Mouse (Mus musculus) c-Kit-positive CD71-positive TER-119-positive erythroid progenitor cells, embryonic 14.5 days (primary cell): ENCODE results near the gene Cpeb1.

ENCODE experiments used
- DNase-seq: peaks from one replicate; pipeline ENCODE4 v3.0.0-alpha.2; 2013; ENCODE audit warnings: low spot score

Cpeb1 gene

GRCm38 (mm10) chr7:81371811-81372210 lies 83.5 kb downstream of the Cpeb1 start:
- no peak for DNase-seq

GRCm38 (mm10) chr7:81369724-81370123 lies 85.5 kb downstream of the Cpeb1 start:
- DNase-seq = no peak

- DNase-seq = no peak
These were observed 87.3 kb downstream of the Cpeb1 start for GRCm38 (mm10) chr7:81367946-81368345.

- no peak for DNase-seq
These were observed 98.3 kb downstream of the Cpeb1 start for GRCm38 (mm10) chr7:81356975-81357374.

GRCm38 (mm10) chr7:81356360-81356759 lies 98.9 kb downstream of the Cpeb1 start:
- no peak for DNase-seq

- no peak for DNase-seq
These were observed 99.5 kb downstream of the Cpeb1 start for GRCm38 (mm10) chr7:81355746-81356145.

- no peak for DNase-seq
These were observed 103.4 kb downstream of the Cpeb1 start for GRCm38 (mm10) chr7:81351826-81352225.

GRCm38 (mm10) chr7:81348206-81348605 lies 107.1 kb downstream of the Cpeb1 start:
- DNase-seq = no peak

GRCm38 (mm10) chr7:81345447-81346170 lies 109.7 kb downstream of the Cpeb1 start:
- no peak for DNase-seq

- DNase-seq = peak; percentile 91
These were observed 110.5 kb downstream of the Cpeb1 start, which contains the start of gene Rps17 for GRCm38 (mm10) chr7:81344544-81345446. Gene Rps17, minus strand, starts transcription at chr7:81345254.

GRCm38 (mm10) chr7:81343831-81344230 lies 111.4 kb downstream of the Cpeb1 start:
- DNase-seq = peak; percentile 42

GRCm38 (mm10) chr7:81343316-81343715 lies 111.9 kb downstream of the Cpeb1 start:
- no peak for DNase-seq

GRCm38 (mm10) chr7:81342356-81343094 lies 112.7 kb downstream of the Cpeb1 start:
- DNase-seq = no peak

GRCm38 (mm10) chr7:81341563-81341962 lies 113.7 kb downstream of the Cpeb1 start:
- DNase-seq = no peak

GRCm38 (mm10) chr7:81339783-81340182 lies 115.5 kb downstream of the Cpeb1 start:
- DNase-seq = peak; percentile 61

- no peak for DNase-seq
These were observed 116.8 kb downstream of the Cpeb1 start for GRCm38 (mm10) chr7:81338522-81338873.

- no peak for DNase-seq
These were observed 117.3 kb downstream of the Cpeb1 start for GRCm38 (mm10) chr7:81337785-81338521.

GRCm38 (mm10) chr7:81336432-81336786 lies 118.9 kb downstream of the Cpeb1 start:
- DNase-seq = peak; percentile 51

GRCm38 (mm10) chr7:81335705-81336431 lies 119.4 kb downstream of the Cpeb1 start:
- DNase-seq = no peak

- no peak for DNase-seq
These were observed 123.4 kb downstream of the Cpeb1 start for GRCm38 (mm10) chr7:81331851-81332250.

- no peak for DNase-seq
These were observed 124.5 kb downstream of the Cpeb1 start for GRCm38 (mm10) chr7:81330767-81331166.
